Mouse (Mus musculus) right cerebral cortex, postnatal 36 days (tissue): ENCODE data around the gene Gpr34.

ENCODE experiments used
- DNase-seq, 2 experiments: peaks; one replicate each; pipeline ENCODE4 v3.0.0; 2022; ENCODE audit warnings: low spot score in 2 of 2, mixed read lengths in 1 of 2

The Gpr34 gene

DNA sequence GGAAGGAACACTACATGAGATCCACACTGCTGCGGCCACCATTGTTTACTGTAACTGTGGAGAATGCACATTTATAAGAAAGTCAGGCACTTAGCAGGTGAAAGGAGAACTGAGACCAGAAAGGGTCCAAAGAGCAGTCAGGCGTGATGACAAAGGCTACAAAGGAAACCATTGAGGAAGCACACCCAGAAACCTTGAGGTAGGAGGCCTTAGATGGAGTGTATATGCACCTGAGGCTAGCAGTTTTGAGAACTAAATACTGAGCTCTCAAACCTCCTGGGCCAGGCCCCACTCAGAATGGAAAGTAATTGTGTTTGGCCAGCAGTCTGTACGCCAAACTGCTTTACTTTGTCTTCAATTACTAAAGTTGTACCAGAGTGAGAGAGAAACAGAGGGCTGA lies 38.5 kb downstream of the Gpr34 start:
- DNase-seq = no peak

DNA sequence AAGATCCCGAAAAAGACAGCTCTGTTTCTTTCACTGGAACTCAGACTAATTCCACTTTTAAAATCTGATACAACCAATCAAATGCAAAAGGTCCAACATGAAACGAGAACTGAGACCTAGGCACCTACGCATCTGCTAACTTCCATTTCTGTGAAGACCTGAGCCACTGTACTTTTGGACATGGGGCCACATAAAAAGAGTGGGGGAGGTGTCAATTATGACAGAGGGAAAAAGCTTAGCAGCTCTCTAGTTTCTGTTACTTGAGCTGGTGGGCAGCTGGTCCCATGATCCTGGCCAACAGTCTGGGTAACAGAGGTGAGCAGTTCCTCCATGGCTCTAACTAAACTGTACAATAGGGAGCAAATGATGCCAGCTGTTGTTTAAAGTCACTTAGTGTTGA lies 41.1 kb downstream of the Gpr34 start:
- no peak for DNase-seq

DNA sequence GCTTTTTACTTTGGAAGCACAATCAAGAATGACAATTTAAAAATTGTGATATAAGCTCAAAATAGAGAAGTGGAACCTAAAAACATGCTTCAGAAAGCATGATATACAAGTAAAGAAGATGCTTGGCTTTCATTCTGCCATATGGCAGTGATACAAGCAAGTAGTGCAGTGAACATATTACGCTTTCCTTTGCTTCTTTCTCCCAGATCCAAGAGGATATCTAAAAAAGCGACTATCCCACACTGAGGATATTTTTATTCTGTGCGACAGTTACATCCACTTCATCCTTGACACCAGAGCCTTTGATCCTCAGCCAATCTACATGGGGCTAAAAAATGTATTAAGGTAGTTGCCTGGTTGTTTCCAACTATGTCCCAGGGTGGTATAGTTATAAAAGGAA lies 49.9 kb downstream of the Gpr34 start:
- no peak for DNase-seq

- DNase-seq = no peak
Measured at GRCm38 (mm10) chrX:13686589-13686988, 54.7 kb downstream of the Gpr34 start.

- DNase-seq = peak; percentile 11 to 46
Measured at GRCm38 (mm10) chrX:13688356-13688755, 56.5 kb downstream of the Gpr34 start.
